Mouse (Mus musculus) adrenal gland, adult 2 months (tissue): ENCODE results near the gene Akap13. TPM values are rescaled to one million over a fixed set of nuclear protein-coding genes. Genes with fewer than 3 reads are reported as not detected.

Experiments
- DNase-seq: peaks from one replicate; pipeline ENCODE4 v3.0.0; 2021
- polyA plus RNA-seq: library from polyadenylated mRNA; depleted of rRNA; stranded (reverse); fragments of >200 nt; gene quantifications from 2 replicates; pipeline ENCODE4 v1.2.3, GENCODE M21; 2012
- total RNA-seq, 2 experiments: library from RNA; stranded (reverse); gene quantifications; 2 replicates each; pipeline ENCODE4 v1.2.3; 2021

Gene Akap13
- total and polyA plus RNA-seq, 3 experiments: 8.8 to 66.8 (median 51.3) TPM

DNA sequence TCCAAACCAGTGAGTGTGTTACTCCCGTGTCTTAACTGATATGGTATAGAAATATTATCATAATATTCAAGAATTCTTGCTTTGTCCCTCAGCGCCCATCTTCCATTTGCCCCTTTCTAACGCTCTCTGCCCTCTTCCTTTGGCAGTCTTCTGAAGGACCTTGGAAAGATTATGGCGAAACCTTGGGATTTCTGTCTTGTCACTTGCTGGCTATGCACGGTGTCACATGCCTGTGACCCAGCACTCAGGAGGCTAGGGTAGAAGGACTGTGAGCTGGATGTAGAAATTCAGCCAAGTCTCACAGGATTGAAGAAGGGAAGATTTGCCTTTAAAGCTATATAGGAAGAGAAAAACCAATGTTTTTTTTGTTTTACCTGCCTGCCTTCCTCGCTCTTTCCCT is 212.2 kb downstream of the Akap13 start:
- DNase-seq: peak; percentile 78

DNA sequence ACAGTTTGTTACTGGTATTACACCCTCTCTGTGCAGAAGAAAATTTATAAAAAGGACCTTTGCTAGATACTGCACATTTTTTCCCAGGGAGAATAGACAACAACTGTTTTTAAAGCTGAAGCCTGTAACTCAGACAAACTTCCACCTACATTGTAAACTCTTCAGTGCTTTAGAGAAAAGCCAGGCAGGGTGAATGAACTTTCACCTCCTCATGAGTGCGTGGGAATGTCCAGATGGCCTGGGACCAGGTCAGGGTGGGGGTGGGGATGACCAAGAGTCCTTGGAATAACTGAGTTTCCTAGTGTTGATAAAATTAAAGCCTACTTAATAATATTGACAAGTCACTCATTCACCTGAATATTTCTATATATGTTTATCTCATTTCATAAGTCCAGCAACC is 213.1 kb downstream of the Akap13 start:
- no peak for DNase-seq

DNA sequence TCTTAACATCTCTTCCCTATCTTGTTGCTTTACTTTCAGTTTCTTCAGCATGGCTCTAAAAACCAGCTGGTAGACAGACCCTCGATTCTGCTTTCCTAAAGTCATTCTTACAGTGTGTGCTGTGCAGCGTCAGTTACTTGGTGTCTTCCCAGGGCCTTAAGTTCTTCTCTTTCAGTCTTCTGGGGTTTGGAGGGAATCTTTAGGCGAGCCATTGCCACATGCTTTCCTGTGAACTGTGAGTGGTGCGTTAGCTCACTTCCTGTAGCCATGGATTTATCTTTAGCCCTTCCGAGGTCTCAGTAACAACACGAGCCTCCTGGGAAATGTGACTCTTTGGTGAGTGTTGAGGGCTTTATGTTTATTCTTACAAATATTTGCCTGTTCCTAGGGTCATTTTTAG is 214.1 kb downstream of the Akap13 start:
- DNase-seq: no peak

DNA sequence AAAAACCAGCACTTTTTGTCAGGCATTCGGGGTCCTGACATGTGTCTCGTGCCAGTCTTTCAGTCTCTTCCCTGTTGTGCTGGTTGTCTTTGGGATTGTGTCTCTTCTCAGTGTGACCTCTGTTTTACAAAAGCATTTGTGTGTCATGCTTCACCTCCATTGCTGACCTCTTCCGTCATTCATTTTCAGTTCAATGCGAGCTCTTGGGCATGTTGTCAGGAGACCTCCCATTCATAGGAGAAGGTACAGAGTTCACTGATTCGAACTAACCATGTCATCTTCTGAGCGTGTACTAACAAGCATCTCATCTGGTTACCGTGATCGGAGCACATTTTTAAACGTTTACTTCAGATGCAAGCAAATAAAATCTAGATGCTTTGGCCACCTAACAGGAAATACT is 224.3 kb downstream of the Akap13 start:
- DNase-seq: no peak

DNA sequence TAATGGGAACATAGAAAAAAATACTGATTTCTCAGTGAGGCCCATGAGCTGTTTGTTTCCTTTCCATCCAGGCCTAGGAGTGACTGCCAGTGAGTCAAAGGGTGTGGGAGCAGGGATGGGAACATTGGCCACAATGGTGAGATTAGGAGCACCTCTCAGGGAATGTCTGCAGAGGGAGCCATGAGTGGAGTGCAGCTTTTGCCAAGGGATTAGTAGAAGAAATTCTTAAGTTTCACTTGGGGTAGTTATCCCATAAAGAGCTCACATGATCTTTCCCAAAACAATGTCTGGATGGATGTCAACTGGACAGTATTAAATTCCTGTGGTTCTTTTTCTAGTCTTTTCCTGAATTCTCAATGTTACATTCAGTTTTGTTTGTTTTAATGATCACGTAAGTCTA is 227.6 kb downstream of the Akap13 start:
- no peak for DNase-seq

DNA sequence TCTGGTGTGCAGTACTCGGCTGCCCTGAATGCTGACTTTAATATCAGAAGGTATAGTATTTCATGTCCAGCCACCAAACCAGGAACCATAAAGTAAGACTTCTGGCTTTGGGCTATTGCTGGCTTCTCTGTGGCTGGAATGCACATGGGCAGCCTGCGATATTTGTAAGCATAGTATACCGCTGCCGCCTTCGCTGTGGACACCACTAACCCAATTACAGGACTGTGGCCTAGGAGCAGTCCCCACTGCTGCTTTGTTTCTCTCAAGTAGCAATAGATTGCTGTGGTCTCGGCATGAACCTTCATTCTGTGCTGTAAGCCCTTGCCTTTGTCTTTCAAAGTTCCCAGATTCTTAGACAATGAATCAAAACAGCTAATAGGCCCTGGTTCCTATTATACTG is 228.1 kb downstream of the Akap13 start:
- DNase-seq: no peak

DNA sequence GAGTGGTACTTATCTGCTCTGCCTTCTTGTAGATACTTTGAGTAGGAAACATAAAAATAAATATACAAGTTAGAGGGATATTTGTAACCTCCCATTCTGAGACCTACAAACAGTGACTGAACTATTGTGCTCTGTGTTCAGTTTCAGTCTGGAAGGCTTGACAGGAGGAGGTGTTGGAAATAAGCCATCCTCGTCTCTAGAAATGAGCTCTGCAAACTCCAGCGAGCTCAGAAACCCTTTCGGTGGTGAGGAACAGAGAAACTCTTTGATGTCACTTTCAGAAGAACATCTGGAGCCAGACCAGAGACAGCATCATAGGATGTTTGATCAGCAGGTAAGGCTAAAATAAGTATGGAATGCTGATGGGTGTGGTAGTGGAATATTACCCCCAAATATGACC is 229.6 kb downstream of the Akap13 start:
- DNase-seq: no peak

DNA sequence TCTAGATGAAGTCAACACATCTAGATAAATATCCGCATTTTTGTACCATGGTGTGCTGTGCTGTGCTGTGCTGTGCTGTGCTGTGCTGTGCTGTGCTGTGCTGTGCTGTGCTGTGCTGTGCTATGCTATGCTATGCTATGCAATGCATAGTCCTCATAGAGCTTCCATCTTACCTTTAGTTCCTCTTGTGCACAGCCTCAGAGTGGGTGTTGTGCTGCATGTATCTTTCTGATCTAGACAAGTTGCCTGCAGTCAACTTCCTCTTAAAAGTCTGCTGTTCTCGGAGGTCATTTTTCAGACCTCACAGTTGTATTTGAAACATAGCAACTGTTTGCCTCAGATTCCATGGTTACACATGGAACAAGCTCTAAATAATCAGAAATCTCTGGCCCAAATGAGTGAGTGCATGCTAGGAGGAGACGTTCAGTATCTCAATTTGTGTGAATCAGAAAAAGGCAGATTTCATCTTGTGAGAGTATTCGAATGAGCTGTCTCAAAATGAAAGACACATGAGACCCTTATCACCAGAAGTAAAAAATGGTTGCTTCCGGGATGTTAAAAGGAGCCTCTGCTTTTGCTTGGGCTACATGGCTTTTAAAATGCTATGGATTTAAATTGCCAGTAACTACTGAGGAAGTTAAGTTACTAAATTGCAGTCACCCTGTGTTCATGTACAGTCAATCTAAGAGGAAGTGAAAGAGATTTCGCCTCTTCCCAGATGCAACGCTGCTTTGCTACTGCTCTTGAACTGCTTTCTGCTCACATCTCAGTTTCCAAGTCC is 230.9 kb downstream of the Akap13 start:
- no peak for DNase-seq

DNA sequence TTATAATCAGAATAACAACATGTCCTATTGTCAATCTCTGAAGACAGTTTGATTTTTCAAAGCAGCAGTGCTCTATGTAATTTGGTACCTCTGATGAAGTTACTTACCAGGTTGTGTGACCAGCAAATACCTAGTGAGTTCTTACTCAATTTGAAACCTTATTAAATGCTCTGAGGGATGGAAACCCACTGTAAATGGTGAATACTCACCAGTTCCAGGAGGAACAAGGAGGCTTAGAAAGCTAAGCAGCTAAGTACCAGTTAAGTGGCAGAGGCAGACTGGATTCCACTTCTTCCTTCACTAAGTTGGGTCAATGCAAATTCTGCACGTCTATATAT is 231.5 kb downstream of the Akap13 start:
- DNase-seq: no peak

DNA sequence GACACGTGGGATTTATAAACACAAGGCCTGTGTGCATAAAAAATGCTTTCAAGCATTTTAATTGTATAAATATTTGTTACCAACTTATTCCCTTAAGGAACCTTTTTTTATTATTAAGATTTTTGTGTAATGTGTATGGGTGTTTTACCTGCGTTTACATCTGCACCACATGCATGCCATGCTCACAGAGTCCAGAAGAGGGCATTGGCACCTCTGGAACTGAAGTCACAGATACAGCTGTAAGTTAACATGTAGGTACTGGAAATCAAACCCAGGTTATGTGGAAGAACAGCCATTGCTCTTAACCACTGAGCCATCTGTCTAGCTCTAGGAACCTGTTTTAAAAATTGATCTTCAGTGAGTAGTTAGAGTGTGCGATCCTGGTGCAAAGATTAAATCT is 232.8 kb downstream of the Akap13 start:
- no peak for DNase-seq

DNA sequence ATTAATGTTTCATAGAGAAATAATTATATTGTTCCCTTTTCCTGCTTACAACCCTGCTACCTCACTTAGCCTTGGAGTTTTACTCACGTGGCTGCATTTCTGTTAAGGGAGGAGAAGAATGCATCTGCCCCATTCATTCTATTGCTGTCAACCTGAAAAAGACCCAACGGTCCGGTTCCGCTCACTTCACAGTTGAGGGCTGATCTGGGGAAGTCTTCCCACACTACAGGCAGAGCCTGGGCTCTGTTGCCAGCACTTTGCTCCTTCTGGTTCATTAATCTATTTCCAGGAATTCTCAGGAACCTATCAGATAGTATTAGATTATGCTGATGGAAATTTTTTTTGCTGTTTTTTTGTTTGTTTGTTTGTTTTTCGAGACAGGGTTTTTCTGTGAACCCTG is 239.4 kb downstream of the Akap13 start:
- DNase-seq: no peak

DNA sequence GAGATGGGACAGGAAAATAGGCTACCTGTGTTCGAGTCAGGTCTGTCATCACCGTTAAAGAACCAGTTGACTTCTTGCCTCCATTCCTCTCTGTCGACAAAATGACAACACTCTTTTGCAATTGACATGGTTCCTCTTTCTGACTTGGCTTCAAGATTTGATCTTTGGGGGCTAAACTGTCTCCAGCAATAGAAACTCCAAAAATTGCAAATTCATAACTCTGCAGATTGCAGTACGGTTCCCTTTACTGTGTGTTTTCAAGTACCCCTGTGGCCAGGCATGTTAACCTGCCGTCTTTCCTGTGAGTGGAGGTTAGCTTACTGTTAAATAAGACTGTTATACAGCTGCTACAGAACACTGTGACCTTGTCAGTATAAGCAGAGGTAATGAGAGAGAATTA is 244.5 kb downstream of the Akap13 start:
- no peak for DNase-seq

DNA sequence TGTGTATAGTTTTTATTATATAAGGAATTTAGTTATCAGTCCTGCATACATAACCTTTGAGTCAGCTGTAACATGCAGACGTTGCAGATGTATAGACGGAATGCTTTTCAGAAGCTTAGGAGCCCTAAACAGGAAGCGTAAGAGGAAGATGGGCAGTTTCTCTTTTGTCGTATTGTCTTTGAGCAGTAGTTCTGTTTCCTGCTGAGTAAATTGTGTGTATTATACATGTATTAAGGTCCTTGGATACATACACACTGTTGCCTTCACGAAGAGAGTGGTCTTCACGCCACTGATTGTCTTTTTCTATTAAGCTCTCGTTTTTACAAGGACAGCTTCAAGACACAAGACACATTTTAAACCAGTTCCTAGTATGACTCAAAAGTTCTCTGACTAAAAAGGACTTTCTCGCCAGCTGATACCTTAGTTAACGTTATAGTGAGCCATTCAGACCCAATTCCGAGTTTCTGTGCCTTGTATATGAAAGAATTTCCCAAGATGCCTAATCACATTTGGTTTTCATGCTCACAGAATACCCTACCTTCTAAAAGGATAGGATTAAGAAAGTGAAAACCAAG is 245.5 kb downstream of the Akap13 start:
- no peak for DNase-seq

DNA sequence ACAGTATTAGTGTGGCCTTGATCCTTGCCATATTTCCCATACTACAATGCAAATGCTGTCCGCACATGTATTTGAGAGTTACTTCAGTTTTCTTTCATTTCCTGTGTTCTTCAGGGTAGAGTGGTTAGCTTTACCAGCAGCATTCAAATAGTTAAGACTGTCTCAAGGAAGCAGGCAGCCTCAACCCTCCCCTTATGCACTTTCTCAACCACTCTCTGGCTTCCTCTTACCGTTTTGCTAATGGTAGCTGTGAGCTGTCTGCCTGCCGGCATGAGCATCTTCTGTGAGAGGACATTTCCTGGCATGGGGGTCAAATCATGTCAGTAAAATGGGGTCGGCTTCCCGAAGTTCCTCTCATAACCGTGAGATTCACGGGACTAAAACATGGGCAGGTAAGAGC is 246.4 kb downstream of the Akap13 start:
- no peak for DNase-seq

DNA sequence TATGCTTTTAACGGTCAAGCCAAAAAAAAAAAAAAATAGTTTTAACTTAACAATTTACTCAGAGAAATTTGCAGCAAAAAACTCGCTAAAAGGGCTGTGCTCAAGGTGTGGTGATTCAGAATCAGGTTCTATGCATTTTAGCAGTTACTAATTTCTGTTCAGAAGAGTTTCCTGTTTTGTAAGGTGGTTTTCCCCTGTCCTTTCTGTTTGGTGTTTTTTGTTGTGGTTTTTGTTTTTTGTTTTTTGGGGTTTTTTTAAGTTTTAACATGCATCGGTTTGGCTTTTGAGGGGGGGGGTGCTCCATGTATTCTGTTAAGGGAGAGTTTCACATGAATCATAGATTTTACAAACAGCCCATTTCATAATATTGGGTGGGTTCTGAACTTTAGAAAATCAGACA is 247.0 kb downstream of the Akap13 start:
- DNase-seq: no peak

DNA sequence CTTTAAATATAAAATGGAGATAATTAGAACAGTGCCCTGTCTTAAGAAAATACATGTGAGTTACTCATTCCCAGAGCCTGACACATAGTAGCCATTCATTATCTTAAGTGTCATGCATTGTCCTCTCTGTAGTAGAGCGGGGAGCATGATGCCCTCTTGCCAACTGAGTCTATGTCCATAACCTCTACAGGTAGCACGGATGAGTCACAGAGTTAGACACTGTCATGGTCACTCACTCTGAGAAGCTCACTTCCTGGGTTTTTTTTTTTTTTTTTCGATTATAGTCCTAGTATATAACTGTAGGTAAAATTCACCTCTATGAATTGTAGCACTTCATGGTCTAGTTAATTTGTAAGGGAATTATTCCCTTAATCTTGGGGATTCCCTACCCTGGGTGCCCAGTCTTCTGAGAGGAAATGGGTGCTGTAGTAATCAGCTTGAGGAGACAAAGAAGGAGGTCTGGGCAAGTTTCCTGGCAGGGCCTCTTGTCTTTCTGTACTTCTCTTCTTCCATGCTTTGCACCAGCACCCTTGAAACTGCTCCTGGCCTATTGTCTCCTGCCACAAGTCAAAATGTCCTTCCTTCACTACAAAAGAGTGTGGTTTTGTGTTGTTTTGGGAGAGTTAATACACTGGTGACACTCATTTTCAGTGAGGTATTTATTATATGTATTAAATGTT is 247.8 kb downstream of the Akap13 start:
- no peak for DNase-seq

DNA sequence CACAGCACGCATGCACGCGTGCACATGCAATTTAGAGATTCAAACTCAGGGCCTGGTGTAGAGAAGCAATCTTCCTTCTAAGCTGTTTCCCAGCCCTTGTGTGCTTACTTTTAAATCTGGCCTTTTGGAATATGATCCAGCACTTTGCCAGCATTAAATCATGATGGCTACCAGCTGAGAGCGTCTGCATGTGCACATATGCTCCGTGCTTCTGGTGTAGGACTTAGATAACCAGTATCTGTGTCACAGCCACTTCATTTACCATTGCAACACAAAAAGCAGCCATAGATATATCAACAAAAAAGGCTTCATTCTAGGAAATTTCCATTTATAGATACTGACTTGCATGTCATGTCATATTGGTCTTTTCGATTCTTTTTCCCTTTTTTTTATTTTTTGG is 249.5 kb downstream of the Akap13 start:
- DNase-seq: no peak

DNA sequence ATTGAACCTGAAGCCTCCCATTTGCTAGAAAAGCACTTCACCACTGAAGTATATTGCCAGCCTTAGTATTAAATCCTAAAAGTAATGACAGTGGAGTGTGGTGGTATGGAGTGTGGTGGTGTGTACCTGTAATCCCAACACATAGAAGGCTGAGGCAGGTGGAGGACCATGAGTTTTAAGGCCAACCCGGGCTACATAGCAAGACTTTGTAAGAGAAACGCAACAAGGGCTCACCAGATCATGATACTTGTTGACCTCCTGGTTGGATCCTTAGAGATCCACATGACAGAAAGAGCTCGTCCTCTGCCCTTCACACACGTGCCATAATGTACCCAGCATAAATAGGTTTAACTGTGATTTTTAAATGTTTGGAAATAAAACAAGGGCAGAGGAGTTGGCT is 254.6 kb downstream of the Akap13 start:
- no peak for DNase-seq

DNA sequence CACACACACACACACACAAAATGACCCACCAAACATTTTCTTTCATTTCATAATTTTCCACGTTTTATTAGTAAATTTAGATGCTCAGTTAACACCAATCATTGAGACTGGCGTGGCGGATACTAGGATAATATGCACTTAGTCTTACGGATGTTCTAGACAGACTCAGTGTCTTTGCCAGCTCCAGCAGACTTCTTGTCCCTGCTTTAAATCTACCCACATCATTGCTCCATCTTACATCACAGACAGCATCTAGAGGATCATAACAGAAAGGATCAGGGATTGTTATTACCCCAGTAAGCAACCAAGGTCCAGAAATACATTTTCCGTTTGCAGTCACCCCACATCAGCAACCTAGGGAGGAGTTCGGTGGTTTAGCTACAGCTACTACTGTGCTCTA is 255.6 kb downstream of the Akap13 start:
- DNase-seq: no peak

DNA sequence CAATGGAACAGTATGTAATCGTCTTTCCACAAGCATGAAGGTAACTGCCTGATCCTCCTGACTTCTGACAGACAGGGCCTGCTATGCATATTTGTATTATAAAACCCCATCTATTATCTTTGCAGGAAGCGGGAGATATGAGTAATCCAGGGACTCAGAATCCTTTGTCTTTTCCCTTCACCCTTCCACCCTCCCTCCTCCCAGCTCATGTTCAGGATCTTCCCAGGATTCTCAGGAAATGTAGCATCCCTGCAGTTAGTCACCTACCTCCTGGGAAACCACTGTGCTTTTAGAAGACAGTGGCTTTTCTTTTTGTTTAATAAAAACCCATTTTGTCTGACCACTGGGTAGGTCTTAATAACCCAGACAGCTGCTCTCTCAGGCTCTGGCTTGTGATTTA is 256.1 kb downstream of the Akap13 start:
- DNase-seq: no peak

DNA sequence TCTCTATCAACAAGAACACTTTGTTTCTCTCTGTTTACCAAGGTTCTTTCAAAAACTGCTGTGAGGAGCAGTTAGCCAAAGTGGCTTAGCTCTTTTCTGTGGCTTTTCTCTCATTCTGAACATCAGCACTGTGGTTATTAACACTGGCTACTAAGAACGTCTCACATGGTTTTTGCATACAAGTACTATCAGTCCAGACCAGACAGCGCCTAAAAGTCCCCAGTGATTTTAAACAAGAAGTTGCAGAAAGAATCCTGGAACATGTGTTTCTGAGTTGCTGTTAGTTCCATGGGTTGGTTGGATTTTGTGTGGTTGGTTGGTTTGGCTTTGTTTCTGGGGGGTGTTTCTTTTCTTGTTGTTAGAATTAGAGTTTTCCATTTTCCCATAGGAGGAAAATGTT is 257.5 kb downstream of the Akap13 start:
- DNase-seq: no peak

DNA sequence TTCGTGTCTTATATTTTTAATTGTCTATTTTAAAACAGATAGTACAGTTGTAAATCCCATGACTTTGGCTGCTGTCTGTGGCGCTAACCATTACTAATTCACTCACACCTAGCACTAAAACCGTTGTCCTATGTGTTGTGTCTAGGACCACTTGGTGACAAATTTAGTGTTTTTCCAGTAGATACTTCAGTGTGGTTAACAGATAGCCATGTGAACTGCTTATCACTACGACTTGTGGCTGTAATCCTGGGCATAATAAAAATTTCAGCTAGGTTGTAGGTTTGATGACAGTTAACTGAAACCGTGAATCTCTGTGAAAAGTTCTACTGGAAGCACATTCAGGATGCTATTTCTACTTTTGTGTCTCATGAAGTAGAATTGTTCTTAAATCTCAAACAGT is 258.6 kb downstream of the Akap13 start:
- DNase-seq: no peak

DNA sequence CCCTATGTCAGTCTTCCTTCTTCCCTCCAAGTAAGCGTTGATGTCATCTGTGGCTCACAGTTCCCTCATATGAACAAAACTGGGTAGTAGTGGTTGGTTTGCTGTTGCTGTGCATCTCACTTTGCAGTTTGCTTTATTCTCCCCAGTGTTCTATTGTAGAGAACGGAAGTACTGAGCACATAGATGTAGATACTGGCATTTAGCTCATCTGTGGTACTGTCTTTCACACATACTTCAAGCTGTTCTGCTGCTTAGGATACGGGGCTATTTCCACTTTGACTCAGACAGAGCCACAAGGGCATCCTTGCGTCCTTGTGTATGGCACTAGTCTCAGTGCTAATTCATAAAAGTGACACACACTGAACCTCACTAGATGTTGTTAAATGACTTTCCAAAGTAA is 259.7 kb downstream of the Akap13 start:
- DNase-seq: peak; percentile 16

DNA sequence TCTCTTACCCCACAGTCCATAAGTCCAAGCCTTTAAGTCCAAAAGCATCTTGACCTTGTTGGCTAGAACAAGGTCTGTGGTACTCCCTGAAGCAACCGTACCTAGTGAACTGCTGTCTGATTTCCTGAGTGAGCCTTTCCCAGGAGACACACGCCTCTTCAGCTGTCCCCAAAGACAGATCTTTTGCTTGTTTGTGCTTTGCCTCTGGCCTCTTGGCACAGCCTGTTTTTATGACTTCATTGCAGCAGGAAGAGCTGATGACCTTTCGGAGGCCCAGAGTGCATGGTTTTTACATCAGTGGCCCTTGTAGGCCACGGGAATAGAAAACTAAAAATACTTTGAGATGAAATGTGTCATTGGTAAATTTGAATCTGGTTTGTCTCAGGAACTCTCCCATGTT is 260.6 kb downstream of the Akap13 start:
- DNase-seq: peak; percentile 69
